Mouse (Mus musculus): ENCODE measurements around the gene Kdm4b.

- TF ChIP-seq CTCF (IDR thresholded peaks at IDR 0.05; ENCODE audit: extremely low read depth, insufficient read depth, insufficient read length, insufficient replicate concordance) (no peak), POLR2A (IDR thresholded peaks at IDR 0.05; ENCODE audit: low read depth, low read length) (no peak)
These were observed 22.6 kb upstream of the Kdm4b start, which contains the start of gene Uhrf1 for GRCm38 (mm10) chr17:56303160-56303846.

Measured in spleen, adult 2 months (tissue).